Mouse (Mus musculus) large intestine, adult 2 months (tissue): ENCODE measurements at regions not wholly inside any gene's neighbourhood (a gene's known extent, or its start where the extent isn't known, plus 50 kb on each side); places are given as distances from the start of the nearest gene placed in this dataset.
A peak's percentile ranks its signal among the peaks of the same experiment; 100 is the strongest.

Source experiments
- DNase-seq: peaks from one replicate; pipeline ENCODE4 v3.0.0-alpha.2; 2012; ENCODE audit warnings: low read depth, low spot score
- WGBS: fragments of 180-500 bp; shearing (Covaris S2); methylation state at CpG from one replicate; pipeline ENCODE4 v1.1.7; 2018; 5-methylcytosine and 5-hydroxymethylcytosine counted together

DNA sequence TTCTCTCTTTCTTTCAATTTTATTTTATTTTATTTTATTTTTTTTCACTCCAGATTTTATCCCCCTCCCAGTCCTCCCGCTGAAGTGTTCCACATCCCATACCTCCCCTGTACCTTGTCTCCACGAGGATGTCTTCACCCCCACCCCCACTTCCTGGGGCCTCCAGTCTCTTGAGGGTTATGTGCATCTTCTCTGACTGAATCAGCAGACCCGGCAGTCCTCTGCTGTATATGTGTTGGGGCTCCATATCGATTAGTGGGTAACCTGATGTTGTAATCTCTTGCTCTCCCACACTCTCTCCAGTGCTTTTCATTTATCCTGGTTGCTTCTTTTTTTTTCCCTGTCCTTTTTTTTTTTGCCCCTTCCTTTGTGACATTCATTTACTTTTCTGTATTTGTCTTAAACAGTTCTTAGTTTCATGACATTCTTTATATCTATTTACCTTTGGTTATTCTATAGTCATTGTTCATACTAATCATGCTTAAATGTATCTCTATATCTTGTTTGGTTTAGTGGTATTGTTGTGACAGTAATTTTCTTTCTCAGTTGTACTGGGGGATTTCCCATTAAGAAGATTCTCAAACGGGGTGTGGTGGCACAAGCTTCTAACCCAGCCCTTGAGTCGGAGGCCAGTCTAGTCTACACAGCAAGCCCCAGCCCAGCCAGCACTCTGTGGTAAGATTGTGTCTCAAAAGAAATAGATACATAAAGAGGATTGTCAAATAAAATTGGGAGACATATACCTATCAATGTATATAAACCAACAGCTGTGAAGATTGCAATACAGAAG is 73.9 kb upstream of the Cnot2 start:
- no peak for DNase-seq
- 57% methylated on average over 6 of the region's 6 CpGs for WGBS

DNA sequence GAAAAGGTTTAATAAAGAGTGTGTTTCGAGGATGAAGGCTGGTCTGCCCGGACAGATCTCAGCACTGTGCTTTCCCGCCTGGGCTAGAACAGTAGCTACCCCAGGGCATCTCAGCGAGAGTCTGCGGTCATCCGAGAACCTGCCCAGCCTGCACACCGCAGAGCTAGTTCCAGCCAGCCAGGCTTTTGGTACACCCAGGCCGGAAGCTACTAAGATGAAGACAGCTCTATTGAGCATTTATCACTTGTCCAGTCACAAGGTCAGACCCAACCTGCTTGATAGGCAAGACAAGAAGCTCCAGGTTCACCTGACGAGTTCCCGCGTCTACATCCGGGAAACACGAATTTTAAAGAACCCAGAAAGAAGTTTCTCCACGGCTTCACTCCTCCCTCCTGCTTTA is 72.8 kb upstream of the Cnot2 start:
- no peak for DNase-seq
- WGBS, result 94% methylated on average over 14 of the region's 14 CpGs

DNA sequence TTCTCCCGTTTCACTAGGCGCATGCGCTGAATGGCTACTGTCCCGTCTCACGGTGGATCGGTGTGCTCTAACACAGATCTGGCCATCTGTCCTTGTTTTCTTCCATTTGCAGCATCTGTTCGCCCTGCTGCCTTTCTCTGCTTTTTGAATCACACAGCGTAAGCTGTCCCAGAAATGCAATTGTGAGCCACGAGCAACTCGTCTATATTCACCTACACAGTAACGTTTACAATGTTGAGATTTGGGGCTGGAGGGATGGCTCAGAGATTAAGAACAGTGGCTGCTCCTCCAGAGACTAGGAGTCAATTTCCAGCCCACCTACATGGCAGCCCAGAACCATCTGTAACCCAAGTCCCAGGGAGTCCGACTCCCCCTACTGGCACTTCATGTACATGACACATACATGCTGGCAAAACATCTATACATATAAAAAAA is 72.2 kb upstream of the Cnot2 start:
- WGBS, result 84% methylated on average over 12 of the region's 12 CpGs
- DNase-seq, result no peak

DNA sequence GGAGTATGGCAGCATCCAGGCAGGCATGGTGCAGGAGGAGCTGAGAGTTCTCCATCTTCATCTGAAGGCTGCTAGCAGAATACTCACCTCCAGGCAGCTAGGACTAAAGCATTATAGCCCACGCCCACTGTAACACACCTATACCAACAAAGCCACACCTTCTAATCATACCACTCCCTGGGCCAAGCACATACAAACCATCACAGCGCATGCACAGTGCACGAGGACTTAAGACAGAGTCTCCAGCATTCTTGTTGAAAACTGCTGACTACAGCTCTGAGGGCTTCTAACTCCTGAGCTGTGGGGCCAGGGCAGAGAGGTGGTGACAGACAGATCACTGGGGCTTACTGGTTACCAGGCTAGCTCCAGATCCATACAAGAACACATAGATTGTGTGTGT is 68.0 kb upstream of the Cnot2 start:
- 33% methylated on average over 3 of the region's 3 CpGs for WGBS
- peak; percentile 22 for DNase-seq

DNA sequence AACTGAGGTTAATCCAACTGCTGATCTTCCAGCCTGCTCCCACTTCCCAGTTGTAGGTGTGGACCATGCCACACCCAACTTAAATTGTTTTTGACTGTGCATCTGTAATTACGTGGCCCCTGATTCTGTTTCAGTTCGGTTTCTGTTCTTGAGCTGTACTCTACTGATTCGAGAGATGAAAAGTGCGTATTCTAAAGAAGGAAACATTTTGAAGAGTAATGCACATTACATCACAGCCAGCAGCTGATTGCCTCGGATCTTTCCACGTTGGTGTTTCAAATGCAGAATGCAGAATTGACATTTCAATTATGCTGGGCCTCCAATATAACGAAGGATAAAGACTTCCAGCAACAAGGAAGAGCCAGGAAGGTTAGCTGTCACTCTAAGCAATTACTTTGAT is 64.7 kb upstream of the Cnot2 start:
- DNase-seq, result no peak
- WGBS, result 54% methylated on average over 7 of the region's 7 CpGs

DNA sequence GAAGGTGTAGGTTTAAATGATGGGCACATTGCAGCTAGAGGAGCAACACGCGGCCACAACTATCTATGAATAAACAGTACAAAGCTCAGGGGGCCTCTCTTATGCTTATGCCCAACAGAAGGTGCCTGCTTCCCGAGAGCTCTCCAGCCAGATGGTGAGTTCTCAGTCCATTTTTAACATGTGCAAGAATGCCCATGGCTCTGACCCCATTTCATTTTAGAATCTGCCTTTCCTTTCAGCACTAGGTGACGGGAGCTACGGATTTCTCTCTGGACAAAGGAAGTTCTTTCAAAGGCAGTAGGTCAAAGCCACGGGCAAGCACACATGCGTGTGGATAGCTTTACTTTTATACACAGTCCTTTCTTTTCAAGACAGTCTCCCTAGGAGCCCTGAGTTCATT is 64.3 kb upstream of the Cnot2 start:
- WGBS, result 78% methylated on average over 7 of the region's 7 CpGs

DNA sequence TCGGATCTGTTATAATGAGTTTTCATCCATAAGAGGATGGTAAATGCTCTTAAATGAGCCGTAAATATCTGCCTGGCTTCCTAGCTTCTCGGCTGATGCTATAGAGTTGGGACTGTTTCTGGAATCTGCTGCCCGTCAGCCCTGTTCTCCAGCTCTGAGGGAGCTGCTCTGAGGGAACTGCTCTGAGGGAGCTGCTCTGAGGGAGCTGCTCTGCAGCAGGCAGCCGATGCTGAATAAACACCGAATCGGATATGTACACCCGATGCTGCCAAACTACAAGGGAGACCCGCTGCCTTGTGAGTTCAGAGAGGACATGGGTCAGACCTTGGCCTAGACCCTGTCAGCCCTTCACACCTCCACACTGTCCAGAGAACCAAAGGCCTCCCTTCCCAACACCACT is 63.8 kb upstream of the Cnot2 start:
- DNase-seq, result no peak
- WGBS, result 71% methylated on average over 9 of the region's 9 CpGs

More for the DNA sequence above, 64.3 kb upstream of the Cnot2 start:
- no peak for DNase-seq
